Mouse (Mus musculus): Measurements from ENCODE around the gene Ache. TPM values are rescaled to one million over a fixed set of nuclear protein-coding genes. Genes with fewer than 3 reads are reported as not detected.

Ache gene
- polyA plus RNA-seq, 1 experiment from 2014 or later: 8.1 TPM

GRCm38 (mm10) chr5:137297126-137297525, 9.8 kb downstream of the Ache start:
- Histone ChIP-seq H3K27ac (no peak overlapping the region), H3K36me3 (peaks cover 69% of the 10 kb centered on the region), H3K9ac (no peak overlapping the region), H3K9me3 (replicated peaks) (no peaks in the 10 kb centered on the region), H3K4me3 (no peak overlapping the region), H3K4me1 (replicated peaks) (peaks cover 28% of the 10 kb centered on the region), H3K4me2 (no peak overlapping the region), H3K27me3 (0 out of 2 replicates have a peak, but pooled peaks cover under 1% of the 10 kb centered on the region)
- ATAC-seq (replicated peaks; ENCODE audit: insufficient number of reproducible peaks, insufficient read depth, low FRiP score, low read depth): no peak
- 91% methylated on average over 14 of the region's 14 CpGs for WGBS

- 55% methylated on average over 7 of the region's 7 CpGs for WGBS
- H3K9ac ChIP-seq: no peak overlapping the region
- ATAC-seq (replicated peaks; ENCODE audit: insufficient number of reproducible peaks, insufficient read depth, low FRiP score, low read depth): no peak
- H3K4me2 ChIP-seq: no peak overlapping the region
- 0 out of 2 replicates have a peak overlapping the region, but pooled peaks have one; percentile 16 for H3K27ac ChIP-seq
- H3K4me1 ChIP-seq (replicated peaks): peaks cover 34% of the 10 kb centered on the region
- H3K4me3 ChIP-seq: no peak overlapping the region
- H3K27me3 ChIP-seq: no peaks in the 10 kb centered on the region
- H3K9me3 ChIP-seq (replicated peaks): no peaks in the 10 kb centered on the region
- H3K36me3 ChIP-seq: peaks cover 85% of the 10 kb centered on the region
These were observed 11.9 kb downstream of the Ache start for GRCm38 (mm10) chr5:137299240-137299639.

GRCm38 (mm10) chr5:137301253-137301652, 13.9 kb downstream of the Ache start:
- 80% methylated on average over 21 of the region's 21 CpGs for WGBS
- no peak overlapping the region for H3K4me3 ChIP-seq
- no peak overlapping the region for H3K4me2 ChIP-seq
- H3K27ac ChIP-seq: no peak overlapping the region
- H3K9ac ChIP-seq: no peak overlapping the region
- no peaks in the 10 kb centered on the region for H3K9me3 ChIP-seq (replicated peaks)
- no peaks in the 10 kb centered on the region for H3K27me3 ChIP-seq
- peaks cover 78% of the 10 kb centered on the region for H3K36me3 ChIP-seq
- ATAC-seq (replicated peaks; ENCODE audit: insufficient number of reproducible peaks, insufficient read depth, low FRiP score, low read depth): no peak
- peaks cover 44% of the 10 kb centered on the region for H3K4me1 ChIP-seq (replicated peaks)

- Histone ChIP-seq H3K4me2 (no peak overlapping the region), H3K27ac (no peak overlapping the region), H3K27me3 (no peaks in the 10 kb centered on the region), H3K9me3 (replicated peaks) (no peaks in the 10 kb centered on the region), H3K4me1 (replicated peaks) (peaks cover 52% of the 10 kb centered on the region), H3K9ac (no peak overlapping the region), H3K4me3 (no peak overlapping the region), H3K36me3 (peaks cover 58% of the 10 kb centered on the region)
- WGBS: 41% methylated on average over 4 of the region's 4 CpGs
- no peak for ATAC-seq (replicated peaks; ENCODE audit: insufficient number of reproducible peaks, insufficient read depth, low FRiP score, low read depth)
These were observed 16.3 kb downstream of the Ache start for GRCm38 (mm10) chr5:137303609-137304008.

- WGBS: 45% methylated on average over 3 of the region's 3 CpGs
- H3K27ac ChIP-seq: no peak overlapping the region
- H3K4me3 ChIP-seq: no peak overlapping the region
- no peaks in the 10 kb centered on the region for H3K9me3 ChIP-seq (replicated peaks)
- H3K4me1 ChIP-seq (replicated peaks): peaks cover 52% of the 10 kb centered on the region
- H3K27me3 ChIP-seq: no peaks in the 10 kb centered on the region
- no peak for ATAC-seq (replicated peaks; ENCODE audit: insufficient number of reproducible peaks, insufficient read depth, low FRiP score, low read depth)
- H3K4me2 ChIP-seq: no peak overlapping the region
- no peak overlapping the region for H3K9ac ChIP-seq
- H3K36me3 ChIP-seq: peaks cover 58% of the 10 kb centered on the region
These were observed 16.8 kb downstream of the Ache start for GRCm38 (mm10) chr5:137304165-137304564.

GRCm38 (mm10) chr5:137304816-137305215, 17.5 kb downstream of the Ache start:
- Histone ChIP-seq H3K9ac (0 out of 2 replicates have a peak overlapping the region, but pooled peaks have one; percentile 26), H3K27me3 (no peaks in the 10 kb centered on the region), H3K9me3 (replicated peaks) (no peaks in the 10 kb centered on the region), H3K27ac (no peak overlapping the region), H3K4me1 (replicated peaks) (peaks cover 52% of the 10 kb centered on the region), H3K4me2 (peak overlapping the region; percentile 64; the same call in 1 of the 2 replicates), H3K36me3 (peaks cover 58% of the 10 kb centered on the region), H3K4me3 (peak overlapping the region; percentile 96; the same call in 1 of the 2 replicates)
- no peak for ATAC-seq (replicated peaks; ENCODE audit: insufficient number of reproducible peaks, insufficient read depth, low FRiP score, low read depth)
- WGBS: 68% methylated on average over 4 of the region's 4 CpGs

GRCm38 (mm10) chr5:137305822-137306221, 18.5 kb downstream of the Ache start:
- ATAC-seq (replicated peaks; ENCODE audit: insufficient number of reproducible peaks, insufficient read depth, low FRiP score, low read depth): no peak
- Histone ChIP-seq H3K36me3 (peaks cover 58% of the 10 kb centered on the region), H3K4me3 (peak overlapping the region; percentile 96), H3K9me3 (replicated peaks) (no peaks in the 10 kb centered on the region), H3K4me1 (replicated peaks) (peaks cover 52% of the 10 kb centered on the region), H3K4me2 (peak overlapping the region; percentile 64), H3K9ac (peak overlapping the region; percentile 12; the same call in 1 of the 2 replicates), H3K27me3 (no peaks in the 10 kb centered on the region), H3K27ac (no peak overlapping the region)
- 65% methylated on average over 3 of the region's 3 CpGs for WGBS

GRCm38 (mm10) chr5:137306439-137307005, 19.2 kb downstream of the Ache start:
- peak overlapping the region; percentile 96 for H3K4me3 ChIP-seq
- H3K9me3 ChIP-seq (replicated peaks): no peaks in the 10 kb centered on the region
- no peak for ATAC-seq (replicated peaks; ENCODE audit: insufficient number of reproducible peaks, insufficient read depth, low FRiP score, low read depth)
- no peaks in the 10 kb centered on the region for H3K27me3 ChIP-seq
- H3K27ac ChIP-seq: peak overlapping the region; percentile 96
- peaks cover 49% of the 10 kb centered on the region for H3K4me1 ChIP-seq (replicated peaks)
- H3K4me2 ChIP-seq: peak overlapping the region; percentile 64
- WGBS: 12% methylated on average over 12 of the region's 12 CpGs
- H3K36me3 ChIP-seq: peaks cover 54% of the 10 kb centered on the region
- peak overlapping the region; percentile 97 for H3K9ac ChIP-seq

- no peaks in the 10 kb centered on the region for H3K27me3 ChIP-seq
- under 1% methylated on average over 72 of the region's 72 CpGs for WGBS
- peak; percentile 82 for ATAC-seq (replicated peaks; ENCODE audit: insufficient number of reproducible peaks, insufficient read depth, low FRiP score, low read depth)
- peaks cover 50% of the 10 kb centered on the region for H3K36me3 ChIP-seq
- peaks cover 51% of the 10 kb centered on the region for H3K4me1 ChIP-seq (replicated peaks)
- H3K9me3 ChIP-seq (replicated peaks): no peaks in the 10 kb centered on the region
- peak within 1 kb of the TSS; percentile 64 for H3K4me2 ChIP-seq
- H3K4me3 ChIP-seq: peak within 1 kb of the TSS; percentile 96
- H3K27ac ChIP-seq: peak within 1 kb of the TSS; percentile 96
- peak within 1 kb of the TSS; percentile 97 for H3K9ac ChIP-seq
These were observed 20.0 kb downstream of the Ache start, which contains the start of gene Srrt for GRCm38 (mm10) chr5:137307071-137307912. Gene Srrt, minus strand, starts transcription at chr5:137307674.

GRCm38 (mm10) chr5:137308356-137308755, 21.0 kb downstream of the Ache start:
- Histone ChIP-seq H3K4me2 (peak overlapping the region; percentile 64), H3K4me3 (peak overlapping the region; percentile 96), H3K27ac (peak overlapping the region; percentile 96), H3K27me3 (no peaks in the 10 kb centered on the region), H3K9ac (peak overlapping the region; percentile 97; the same call in 1 of the 2 replicates), H3K4me1 (replicated peaks) (peaks cover 56% of the 10 kb centered on the region), H3K36me3 (peaks cover 40% of the 10 kb centered on the region), H3K9me3 (replicated peaks) (no peaks in the 10 kb centered on the region)
- WGBS: 88% methylated on average over 4 of the region's 4 CpGs
- no peak for ATAC-seq (replicated peaks; ENCODE audit: insufficient number of reproducible peaks, insufficient read depth, low FRiP score, low read depth)

- Histone ChIP-seq H3K4me1 (replicated peaks) (peaks cover 38% of the 10 kb centered on the region), H3K27ac (peak overlapping the region; percentile 94), H3K4me2 (peak overlapping the region; percentile 92), H3K27me3 (no peaks in the 10 kb centered on the region), H3K36me3 (peaks cover 35% of the 10 kb centered on the region), H3K9ac (peak overlapping the region; percentile 96), H3K4me3 (peak overlapping the region; percentile 82), H3K9me3 (replicated peaks) (no peaks in the 10 kb centered on the region)
- ATAC-seq (replicated peaks; ENCODE audit: insufficient number of reproducible peaks, insufficient read depth, low FRiP score, low read depth): no peak; the same call in none of the 2 replicates
- 4% methylated on average over 22 of the region's 22 CpGs for WGBS
These were observed 26.3 kb downstream of the Ache start for GRCm38 (mm10) chr5:137313466-137314192.

Measured in heart, embryonic 15.5 days (tissue).